Mouse (Mus musculus) heart, adult 18-20 months (tissue): ENCODE measurements at regions not wholly inside any gene's neighbourhood (a gene's known extent, or its start where the extent isn't known, plus 50 kb on each side); places are given as distances from the start of the nearest gene placed in this dataset.

ENCODE experiments used
- DNase-seq, 2 experiments: peaks; one replicate each; pipeline ENCODE4 v3.0.0; 2021 to 2022; ENCODE audit warnings: mixed read lengths in 1 of 2

- DNase-seq: no peak
Measured at GRCm38 (mm10) chr2:137243914-137244313, 127.5 kb upstream of the Jag1 start.

GRCm38 (mm10) chr2:137236961-137237360 is 120.5 kb upstream of the Jag1 start:
- DNase-seq: no peak

- no peak for DNase-seq
Measured at GRCm38 (mm10) chr2:137233936-137234335, 117.5 kb upstream of the Jag1 start.

- DNase-seq: no peak
Measured at GRCm38 (mm10) chr2:137231161-137231560, 114.7 kb upstream of the Jag1 start.

GRCm38 (mm10) chr2:137229422-137230069 is 113.1 kb upstream of the Jag1 start:
- DNase-seq: no peak

- DNase-seq: no peak
Measured at GRCm38 (mm10) chr2:137227495-137227894, 111.1 kb upstream of the Jag1 start.

GRCm38 (mm10) chr2:137224702-137225552 is 108.5 kb upstream of the Jag1 start:
- DNase-seq: no peak

GRCm38 (mm10) chr2:137215697-137216096 is 99.3 kb upstream of the Jag1 start:
- no peak for DNase-seq

GRCm38 (mm10) chr2:137207846-137208245 is 91.4 kb upstream of the Jag1 start:
- no peak for DNase-seq

- peak in 1 of 2 experiments; percentile 61 for DNase-seq
Measured at GRCm38 (mm10) chr2:137204274-137204850, 87.9 kb upstream of the Jag1 start.

- DNase-seq: no peak
Measured at GRCm38 (mm10) chr2:137200101-137200500, 83.7 kb upstream of the Jag1 start.

GRCm38 (mm10) chr2:137192183-137192582 is 75.7 kb upstream of the Jag1 start:
- no peak for DNase-seq

GRCm38 (mm10) chr2:137169176-137169575 is 52.7 kb upstream of the Jag1 start:
- no peak for DNase-seq

- DNase-seq: no peak
Measured at GRCm38 (mm10) chr2:137168626-137169025, 52.2 kb upstream of the Jag1 start.
